Mouse (Mus musculus) kidney, postnatal 0 days (tissue): Measurements from ENCODE around the gene Cartpt. TPM values are rescaled to one million over a fixed set of nuclear protein-coding genes. Genes with fewer than 3 reads are reported as not detected.

Experiments
- ATAC-seq: fragments of 200-750 bp; cut with Nextera tagmentation; replicated peaks from 2 replicates; pipeline ENCODE4 v1.8.0; 2017; ENCODE audit warnings: low read depth, moderate number of reproducible peaks, moderate TSS enrichment, moderate library complexity; ENCODE audit not compliant: low FRiP score
- DNase-seq: peaks from one replicate; pipeline ENCODE4 v3.0.0-alpha.2; 2016; ENCODE audit warnings: low spot score
- H3K27ac ChIP-seq: fragments of 300-500 bp; sonication (generic); 2 replicates; pipeline ENCODE4 v1.5.1; 2014; ENCODE audit warnings: mild to moderate bottlenecking
- H3K27me3 ChIP-seq: fragments of 300-500 bp; sonication (generic); 2 replicates; pipeline ENCODE4 v1.6.1; 2014; ENCODE audit warnings: low read length, mixed read lengths; ENCODE audit not compliant: insufficient read depth
- H3K36me3 ChIP-seq: fragments of 300-500 bp; sonication (generic); 2 replicates; pipeline ENCODE4 v1.6.1; 2014; ENCODE audit warnings: low read length, mixed read lengths; ENCODE audit not compliant: insufficient read depth
- H3K4me1 ChIP-seq: fragments of 300-500 bp; sonication (generic); replicated peaks from 2 replicates; pipeline ENCODE4 v1.6.1; 2014; ENCODE audit warnings: antibody characterized with exemption, low read length, mixed read lengths; ENCODE audit not compliant: insufficient read depth
- H3K4me2 ChIP-seq: fragments of 300-500 bp; sonication (generic); 2 replicates; pipeline ENCODE4 v1.6.1; 2014; ENCODE audit warnings: mild to moderate bottlenecking, low read length, moderate library complexity, mixed read lengths
- H3K4me3 ChIP-seq: fragments of 300-500 bp; sonication (generic); replicated peaks from 2 replicates; pipeline ENCODE4 v1.5.1; 2014; ENCODE audit warnings: low read depth, low read length
- H3K9ac ChIP-seq: fragments of 300-500 bp; sonication (generic); 2 replicates; pipeline ENCODE4 v1.6.1; 2014; ENCODE audit warnings: low read depth, low read length
- H3K9me3 ChIP-seq: fragments of 300-500 bp; sonication (generic); replicated peaks from 2 replicates; pipeline ENCODE4 v1.6.1; 2016; ENCODE audit warnings: low read length, inconsistent platforms, mixed read lengths
- CTCF ChIP-seq: IDR thresholded peaks from 2 replicates; pipeline ENCODE4 v1.5.1; 2016; ENCODE audit warnings: antibody characterized with exemption, low read depth, mild to moderate bottlenecking, moderate library complexity
- WGBS: fragments of 180-500 bp; shearing (Covaris S2); extraction: QIAGEN DNeasy Blood & Tissue Kit; methylation state at CpG from one replicate; pipeline ENCODE4 v1.1.7; 2014; 5-methylcytosine and 5-hydroxymethylcytosine counted together
- polyA plus RNA-seq: library from polyadenylated mRNA; unstranded; fragments of >200 nt; fragmentation: Nextera tagmentation; extraction: Ambion mirVana; gene quantifications from 2 replicates; pipeline ENCODE4 v1.2.1, GENCODE M21; 2015

Gene Cartpt
- polyA plus RNA-seq, 1 experiment from 2014 or later: 0.16 TPM

DNA sequence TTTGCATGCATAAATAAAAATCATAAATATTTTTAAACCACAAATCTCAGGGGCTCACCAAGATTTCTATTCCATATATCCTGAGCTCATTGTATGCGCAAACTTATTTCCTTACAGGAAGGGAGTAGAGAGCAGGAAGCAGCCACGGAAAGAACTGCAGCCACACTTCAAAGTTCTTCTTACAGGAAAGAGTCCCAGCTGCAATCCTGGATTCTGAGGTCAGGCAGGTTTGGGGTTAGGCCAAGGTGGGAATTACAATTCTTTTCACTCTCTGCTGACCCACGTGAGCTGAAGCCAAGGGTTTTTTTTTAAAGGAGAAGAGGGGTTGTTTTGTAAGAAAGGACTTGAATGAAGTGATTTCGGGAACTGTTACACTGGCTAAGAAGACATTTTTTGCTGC is 49.9 kb downstream of the Cartpt start:
- Histone ChIP-seq H3K4me3 (no peak overlapping the region), H3K4me2 (peak overlapping the region; percentile 21; the same call in 1 of the 2 replicates), H3K27me3 (no peaks in the 10 kb centered on the region; the same call in 1 of the 2 replicates), H3K9me3 (no peaks in the 10 kb centered on the region), H3K4me1 (no peaks in the 10 kb centered on the region), H3K27ac (no peak overlapping the region), H3K9ac (no peak overlapping the region), H3K36me3 (no peaks in the 10 kb centered on the region)
- ATAC-seq (no peak), DNase-seq (peak; percentile 56)
- WGBS: 28% methylated on average over 4 of the region's 4 CpGs
- no peak for TF ChIP-seq CTCF

DNA sequence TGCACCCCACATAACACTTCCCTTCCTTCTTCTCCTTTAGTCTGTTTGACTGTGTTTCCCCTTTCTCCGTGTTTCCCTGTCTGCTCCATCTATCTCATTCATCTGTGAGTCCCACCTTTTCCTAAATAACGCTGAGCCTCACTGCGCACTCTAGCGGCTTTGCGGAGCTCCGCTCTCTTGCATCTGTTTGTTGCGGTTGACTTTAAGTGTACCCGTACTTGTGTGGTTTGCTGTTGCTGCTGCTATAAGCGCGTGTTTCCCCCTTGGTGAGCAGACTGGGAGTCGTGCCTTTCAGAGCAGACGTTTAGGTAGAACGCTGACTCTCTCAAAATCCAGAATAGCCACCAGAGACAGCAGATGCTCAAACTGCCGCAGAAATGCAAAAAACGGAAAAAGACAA is 51.3 kb downstream of the Cartpt start:
- no peak overlapping the region for H3K9ac ChIP-seq
- H3K4me1 ChIP-seq: no peaks in the 10 kb centered on the region
- ATAC-seq (no peak), DNase-seq (peak; percentile 59)
- no peak overlapping the region for H3K4me2 ChIP-seq
- H3K27ac ChIP-seq: no peak overlapping the region
- TF ChIP-seq CTCF: peak; percentile 66
- no peak overlapping the region for H3K4me3 ChIP-seq
- 43% methylated on average over 15 of the region's 15 CpGs for WGBS
- no peaks in the 10 kb centered on the region; the same call in 1 of the 2 replicates for H3K27me3 ChIP-seq
- no peaks in the 10 kb centered on the region for H3K9me3 ChIP-seq
- H3K36me3 ChIP-seq: no peaks in the 10 kb centered on the region

Other genes starting within 250 kb of the Cartpt start
- 73.4 and 77.8 TPM in 2 replicates for gene Mccc2, start 114.5 kb upstream of the Cartpt start, polyA plus RNA-seq
- 21.6 and 21.8 TPM in 2 replicates for gene Bdp1, start 203.0 kb upstream of the Cartpt start, polyA plus RNA-seq
- 198 and 216 TPM in 2 replicates for gene Serf1, start 206.9 kb upstream of the Cartpt start, polyA plus RNA-seq
- 44.1 and 44.8 TPM in 2 replicates for gene Smn1, start 223.8 kb upstream of the Cartpt start, polyA plus RNA-seq